Mouse (Mus musculus): ENCODE measurements around the gene Ano1. TPM values are rescaled to one million over a fixed set of nuclear protein-coding genes. Genes with fewer than 3 reads are reported as not detected.

Gene Ano1
- polyA plus RNA-seq, 1 experiment from 2014 or later = 69.0 TPM

- H3K9me3 ChIP-seq (ENCODE audit: low read length) = no peaks in the 10 kb centered on the region
- no peaks in the 10 kb centered on the region for H3K36me3 ChIP-seq (ENCODE audit: insufficient read depth, low read length)
- ATAC-seq = peak; percentile 39; the same call in 1 of the 2 replicates
- H3K4me2 ChIP-seq (replicated peaks; ENCODE audit: low read depth, low read length) = no peak overlapping the region
- WGBS = 60% methylated on average over 15 of the region's 16 CpGs
- no peaks in the 10 kb centered on the region for H3K27me3 ChIP-seq (replicated peaks; ENCODE audit: insufficient read depth, low read length)
- TF ChIP-seq EP300 (IDR thresholded peaks at IDR 0.05) (no peak), CTCF (IDR thresholded peaks at IDR 0.05) (no peak)
- no peak overlapping the region for H3K9ac ChIP-seq (replicated peaks; ENCODE audit: low read depth)
- H3K4me1 ChIP-seq (ENCODE audit: insufficient read depth, low read depth, low read length) = no peaks in the 10 kb centered on the region
- no peak for DNase-seq (ENCODE audit: low spot score)
- H3K27ac ChIP-seq (ENCODE audit: low read length) = no peak overlapping the region
- no peak overlapping the region for H3K4me3 ChIP-seq (ENCODE audit: low read depth, low read length)
These were observed 10.9 kb upstream of the Ano1 start for GRCm38 (mm10) chr7:144762496-144763235.

GRCm38 (mm10) chr7:144760228-144760627, 8.5 kb upstream of the Ano1 start:
- no peak overlapping the region for H3K4me3 ChIP-seq (ENCODE audit: low read depth, low read length)
- no peak for ATAC-seq
- no peaks in the 10 kb centered on the region for H3K9me3 ChIP-seq (ENCODE audit: low read length)
- no peak for DNase-seq (ENCODE audit: low spot score)
- H3K4me2 ChIP-seq (replicated peaks; ENCODE audit: low read depth, low read length) = no peak overlapping the region
- WGBS = 81% methylated on average over 9 of the region's 9 CpGs
- no peak overlapping the region for H3K27ac ChIP-seq (ENCODE audit: low read length)
- H3K27me3 ChIP-seq (replicated peaks; ENCODE audit: insufficient read depth, low read length) = no peaks in the 10 kb centered on the region
- peaks cover 3% of the 10 kb centered on the region; the same call in 1 of the 2 replicates for H3K4me1 ChIP-seq (ENCODE audit: insufficient read depth, low read depth, low read length)
- H3K36me3 ChIP-seq (ENCODE audit: insufficient read depth, low read length) = no peaks in the 10 kb centered on the region
- no peak overlapping the region for H3K9ac ChIP-seq (replicated peaks; ENCODE audit: low read depth)
- no peak for TF ChIP-seq CTCF (IDR thresholded peaks at IDR 0.05)
- no peak for TF ChIP-seq EP300 (IDR thresholded peaks at IDR 0.05)

GRCm38 (mm10) chr7:144759455-144759854, 7.7 kb upstream of the Ano1 start:
- no peaks in the 10 kb centered on the region for H3K27me3 ChIP-seq (replicated peaks; ENCODE audit: insufficient read depth, low read length)
- WGBS = 50% methylated on average over 2 of the region's 2 CpGs
- no peak overlapping the region for H3K9ac ChIP-seq (replicated peaks; ENCODE audit: low read depth)
- H3K4me2 ChIP-seq (replicated peaks; ENCODE audit: low read depth, low read length) = no peak overlapping the region
- H3K9me3 ChIP-seq (ENCODE audit: low read length) = no peaks in the 10 kb centered on the region
- no peak overlapping the region for H3K27ac ChIP-seq (ENCODE audit: low read length)
- peak; percentile 22; the same call in 1 of the 2 replicates for ATAC-seq
- H3K36me3 ChIP-seq (ENCODE audit: insufficient read depth, low read length) = no peaks in the 10 kb centered on the region
- no peak overlapping the region for H3K4me3 ChIP-seq (ENCODE audit: low read depth, low read length)
- DNase-seq (ENCODE audit: low spot score) = no peak
- no peak for TF ChIP-seq CTCF (IDR thresholded peaks at IDR 0.05)
- no peak for TF ChIP-seq EP300 (IDR thresholded peaks at IDR 0.05)
- peaks cover 3% of the 10 kb centered on the region; the same call in 1 of the 2 replicates for H3K4me1 ChIP-seq (ENCODE audit: insufficient read depth, low read depth, low read length)

- Histone ChIP-seq H3K27ac (ENCODE audit: low read length) (peak overlapping the region; percentile 44; the same call in 1 of the 2 replicates), H3K9ac (replicated peaks; ENCODE audit: low read depth) (no peak overlapping the region), H3K4me2 (replicated peaks; ENCODE audit: low read depth, low read length) (no peak overlapping the region), H3K4me1 (ENCODE audit: insufficient read depth, low read depth, low read length) (peaks cover 3% of the 10 kb centered on the region; the same call in 1 of the 2 replicates), H3K4me3 (ENCODE audit: low read depth, low read length) (no peak overlapping the region), H3K36me3 (ENCODE audit: insufficient read depth, low read length) (no peaks in the 10 kb centered on the region), H3K9me3 (ENCODE audit: low read length) (no peaks in the 10 kb centered on the region), H3K27me3 (replicated peaks; ENCODE audit: insufficient read depth, low read length) (no peaks in the 10 kb centered on the region)
- WGBS = 50% methylated on average over 11 of the region's 11 CpGs
- peak; percentile 70 for DNase-seq (ENCODE audit: low spot score)
- peak; percentile 50 for ATAC-seq
- peak; percentile 38 for TF ChIP-seq CTCF (IDR thresholded peaks at IDR 0.05)
- TF ChIP-seq EP300 (IDR thresholded peaks at IDR 0.05) = no peak
These were observed 4.0 kb upstream of the Ano1 start for GRCm38 (mm10) chr7:144755511-144756378.

GRCm38 (mm10) chr7:144754722-144755121, 2.9 kb upstream of the Ano1 start:
- no peaks in the 10 kb centered on the region for H3K9me3 ChIP-seq (ENCODE audit: low read length)
- H3K4me3 ChIP-seq (ENCODE audit: low read depth, low read length) = no peak overlapping the region
- DNase-seq (ENCODE audit: low spot score) (no peak), ATAC-seq (no peak)
- 59% methylated on average over 2 of the region's 2 CpGs for WGBS
- H3K36me3 ChIP-seq (ENCODE audit: insufficient read depth, low read length) = no peaks in the 10 kb centered on the region
- TF ChIP-seq CTCF (IDR thresholded peaks at IDR 0.05) (no peak), EP300 (IDR thresholded peaks at IDR 0.05) (no peak)
- H3K4me2 ChIP-seq (replicated peaks; ENCODE audit: low read depth, low read length) = no peak overlapping the region
- H3K27me3 ChIP-seq (replicated peaks; ENCODE audit: insufficient read depth, low read length) = no peaks in the 10 kb centered on the region
- H3K9ac ChIP-seq (replicated peaks; ENCODE audit: low read depth) = no peak overlapping the region
- H3K27ac ChIP-seq (ENCODE audit: low read length) = no peak overlapping the region
- peaks cover 3% of the 10 kb centered on the region; the same call in 1 of the 2 replicates for H3K4me1 ChIP-seq (ENCODE audit: insufficient read depth, low read depth, low read length)

- no peak for TF ChIP-seq CTCF (IDR thresholded peaks at IDR 0.05)
- TF ChIP-seq EP300 (IDR thresholded peaks at IDR 0.05) = no peak
- Histone ChIP-seq H3K27me3 (replicated peaks; ENCODE audit: insufficient read depth, low read length) (no peaks in the 10 kb centered on the region), H3K4me1 (ENCODE audit: insufficient read depth, low read depth, low read length) (peaks cover 3% of the 10 kb centered on the region; the same call in 1 of the 2 replicates), H3K9ac (replicated peaks; ENCODE audit: low read depth) (no peak overlapping the region), H3K27ac (ENCODE audit: low read length) (no peak overlapping the region), H3K36me3 (ENCODE audit: insufficient read depth, low read length) (no peaks in the 10 kb centered on the region), H3K9me3 (ENCODE audit: low read length) (no peaks in the 10 kb centered on the region), H3K4me3 (ENCODE audit: low read depth, low read length) (no peak overlapping the region), H3K4me2 (replicated peaks; ENCODE audit: low read depth, low read length) (no peak overlapping the region)
- ATAC-seq (no peak), DNase-seq (ENCODE audit: low spot score) (no peak)
- 68% methylated on average over 9 of the region's 9 CpGs for WGBS
These were observed 1.9 kb upstream of the Ano1 start for GRCm38 (mm10) chr7:144753657-144754031.
